Mouse (Mus musculus) hindbrain, postnatal 0 days (tissue): ENCODE data around the gene Gm42791. TPM values are rescaled to one million over a fixed set of nuclear protein-coding genes. Genes with fewer than 3 reads are reported as not detected.

ENCODE experiments used
- ATAC-seq: fragments of 200-750 bp; cut with Nextera tagmentation; 2 replicates; pipeline ENCODE4 v1.8.0; 2017; ENCODE audit warnings: mild to moderate bottlenecking, moderate TSS enrichment, moderate library complexity
- DNase-seq: peaks from one replicate; pipeline ENCODE4 v3.0.0-alpha.2; 2015; ENCODE audit warnings: low spot score
- H3K27ac ChIP-seq: fragments of 300-500 bp; sonication (generic); 2 replicates; pipeline ENCODE4 v1.5.1; 2014; ENCODE audit warnings: mild to moderate bottlenecking
- H3K27me3 ChIP-seq: fragments of 300-500 bp; sonication (generic); 2 replicates; pipeline ENCODE4 v1.6.1; 2014; ENCODE audit warnings: low read length, mixed read lengths; ENCODE audit not compliant: insufficient read depth
- H3K36me3 ChIP-seq: fragments of 300-500 bp; sonication (generic); 2 replicates; pipeline ENCODE4 v1.6.1; 2014; ENCODE audit warnings: low read length, mixed read lengths; ENCODE audit not compliant: insufficient read depth
- H3K4me1 ChIP-seq: fragments of 300-500 bp; sonication (generic); 2 replicates; pipeline ENCODE4 v1.6.1; 2014; ENCODE audit warnings: antibody characterized with exemption, low read length, mixed read lengths; ENCODE audit not compliant: insufficient read depth
- H3K4me2 ChIP-seq: fragments of 300-500 bp; sonication (generic); 2 replicates; pipeline ENCODE4 v1.6.1; 2014; ENCODE audit warnings: low read depth, mild to moderate bottlenecking, low read length, moderate library complexity, mixed read lengths
- H3K4me3 ChIP-seq: fragments of 300-500 bp; sonication (generic); 2 replicates; pipeline ENCODE4 v1.5.1; 2014; ENCODE audit warnings: low read length
- H3K9ac ChIP-seq: fragments of 300-500 bp; sonication (generic); replicated peaks from 2 replicates; pipeline ENCODE4 v1.6.1; 2014; ENCODE audit warnings: mild to moderate bottlenecking, low read length, moderate library complexity, mixed read lengths
- H3K9me3 ChIP-seq: fragments of 300-500 bp; sonication (generic); 2 replicates; pipeline ENCODE4 v1.6.1; 2016; ENCODE audit warnings: low read length, mixed read lengths
- CTCF ChIP-seq: IDR thresholded peaks from 2 replicates; pipeline ENCODE4 v1.5.1; 2016; ENCODE audit warnings: antibody characterized with exemption, control low read depth, low read depth
- WGBS: fragments of 180-500 bp; shearing (Covaris S2); extraction: QIAGEN DNeasy Blood & Tissue Kit; methylation state at CpG from one replicate; pipeline ENCODE4 v1.1.7; 2014; 5-methylcytosine and 5-hydroxymethylcytosine counted together
- polyA plus RNA-seq: library from polyadenylated mRNA; unstranded; fragments of >200 nt; fragmentation: Nextera tagmentation; extraction: Ambion mirVana; gene quantifications from 2 replicates; pipeline ENCODE4 v1.2.1, GENCODE M21; 2015
- total RNA-seq: library from RNA; depleted of rRNA; stranded (reverse); fragments of >200 nt; gene quantifications from 2 replicates; pipeline ENCODE4 v1.2.3, GENCODE M21; 2014; rRNA removed

Gm42791 gene
- total RNA-seq (not detected in 2 replicates), polyA plus RNA-seq (1.6 and 6.1 TPM in 2 replicates)

- ATAC-seq (peak; percentile 86), DNase-seq (peak; percentile 91)
- no peak for TF ChIP-seq CTCF
- Histone ChIP-seq H3K27me3 (no peaks in the 10 kb centered on the region), H3K4me2 (peak within 1 kb of the TSS; percentile 89), H3K9ac (peak within 1 kb of the TSS; percentile 58), H3K4me1 (peaks cover 7% of the 10 kb centered on the region; the same call in 1 of the 2 replicates), H3K27ac (peak within 1 kb of the TSS; percentile 90), H3K9me3 (no peaks in the 10 kb centered on the region), H3K36me3 (no peaks in the 10 kb centered on the region), H3K4me3 (peak within 1 kb of the TSS; percentile 50)
- WGBS = under 1% methylated on average over 33 of the region's 33 CpGs
Measured at GRCm38 (mm10) chr5:148994706-148995414, at the start of gene Gm42791. TSS of gene Gm42791 (minus strand) at chr5:148995147.

DNA sequence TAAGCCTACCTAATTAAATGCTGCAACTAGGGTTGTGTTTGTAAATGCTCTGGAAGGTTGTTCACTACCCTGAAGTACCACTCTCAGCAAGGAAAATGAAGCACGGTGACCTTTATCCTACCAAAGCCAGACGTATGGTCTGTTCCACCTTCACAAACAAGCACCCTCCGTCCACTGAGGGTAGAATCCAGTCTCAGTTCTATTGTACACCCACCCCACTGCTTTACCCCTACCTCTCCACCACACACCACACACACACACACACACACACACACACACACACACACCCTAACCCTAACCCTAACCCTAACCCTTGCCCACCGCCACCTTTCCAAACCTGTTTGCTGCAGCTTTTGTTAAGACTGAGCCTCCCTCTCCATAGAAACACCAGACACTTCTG is 49.1 kb upstream of the Gm42791 start:
- H3K9ac ChIP-seq = no peak overlapping the region
- no peak for TF ChIP-seq CTCF
- ATAC-seq (no peak), DNase-seq (no peak)
- 87% methylated on average over 4 of the region's 4 CpGs for WGBS
- H3K27ac ChIP-seq = no peak overlapping the region
- H3K27me3 ChIP-seq = no peaks in the 10 kb centered on the region
- no peaks in the 10 kb centered on the region; the same call in 1 of the 2 replicates for H3K36me3 ChIP-seq
- H3K4me2 ChIP-seq = no peak overlapping the region
- no peaks in the 10 kb centered on the region for H3K4me1 ChIP-seq
- H3K9me3 ChIP-seq = no peaks in the 10 kb centered on the region
- no peak overlapping the region for H3K4me3 ChIP-seq

- Histone ChIP-seq H3K27me3 (no peaks in the 10 kb centered on the region), H3K9me3 (no peaks in the 10 kb centered on the region), H3K4me1 (no peaks in the 10 kb centered on the region), H3K27ac (no peak overlapping the region), H3K4me2 (no peak overlapping the region), H3K9ac (no peak overlapping the region), H3K36me3 (no peaks in the 10 kb centered on the region; the same call in 1 of the 2 replicates), H3K4me3 (no peak overlapping the region)
- no peak for DNase-seq
- 64% methylated on average over 6 of the region's 6 CpGs for WGBS
- 0 out of 2 replicates have a peak, but pooled peaks have one; percentile 43 for ATAC-seq
- TF ChIP-seq CTCF = no peak
Measured at GRCm38 (mm10) chr5:149043240-149043639, 48.3 kb upstream of the Gm42791 start.

GRCm38 (mm10) chr5:149039825-149040224 is 44.9 kb upstream of the Gm42791 start:
- 93% methylated on average over 5 of the region's 5 CpGs for WGBS
- Histone ChIP-seq H3K27ac (no peak overlapping the region), H3K4me1 (no peaks in the 10 kb centered on the region), H3K4me3 (no peak overlapping the region), H3K36me3 (no peaks in the 10 kb centered on the region), H3K9ac (no peak overlapping the region), H3K9me3 (no peaks in the 10 kb centered on the region), H3K27me3 (no peaks in the 10 kb centered on the region), H3K4me2 (no peak overlapping the region)
- peak; percentile 55 for TF ChIP-seq CTCF
- DNase-seq = peak; percentile 46
- ATAC-seq = no peak

DNA sequence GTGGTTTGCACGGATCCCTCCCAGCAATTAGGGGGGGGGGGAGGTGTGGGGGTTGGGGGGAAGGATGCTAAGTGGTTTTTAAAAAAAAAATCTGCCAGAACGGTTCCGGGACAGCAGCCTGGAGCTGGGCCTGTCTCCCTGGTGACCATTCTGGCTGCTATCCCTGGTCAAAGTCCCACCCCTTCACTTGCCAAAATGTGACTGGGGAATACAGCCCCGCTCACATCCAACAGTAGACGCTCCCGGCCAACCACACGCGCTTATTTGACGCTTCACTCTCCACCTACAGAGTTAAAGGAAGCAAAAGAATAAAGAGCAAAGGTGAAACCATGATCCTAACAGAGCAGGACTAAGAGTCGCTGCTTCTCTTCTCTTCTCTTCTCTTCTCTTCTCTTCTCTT is 42.8 kb upstream of the Gm42791 start:
- no peak overlapping the region for H3K9ac ChIP-seq
- no peak overlapping the region for H3K4me3 ChIP-seq
- H3K27me3 ChIP-seq = no peaks in the 10 kb centered on the region
- H3K4me2 ChIP-seq = no peak overlapping the region
- H3K4me1 ChIP-seq = no peaks in the 10 kb centered on the region
- no peak overlapping the region for H3K27ac ChIP-seq
- DNase-seq (peak; percentile 78), ATAC-seq (peak; percentile 86; the same call in 1 of the 2 replicates)
- TF ChIP-seq CTCF = no peak
- no peaks in the 10 kb centered on the region for H3K9me3 ChIP-seq
- WGBS = 22% methylated on average over 10 of the region's 10 CpGs
- no peaks in the 10 kb centered on the region for H3K36me3 ChIP-seq

- peak; percentile 16; the same call in 1 of the 2 replicates for TF ChIP-seq CTCF
- no peaks in the 10 kb centered on the region for H3K36me3 ChIP-seq
- ATAC-seq (no peak), DNase-seq (no peak)
- no peaks in the 10 kb centered on the region for H3K4me1 ChIP-seq
- no peak overlapping the region for H3K9ac ChIP-seq
- no peak overlapping the region for H3K4me2 ChIP-seq
- WGBS = 89% methylated on average over 3 of the region's 3 CpGs
- H3K27me3 ChIP-seq = no peaks in the 10 kb centered on the region
- H3K4me3 ChIP-seq = no peak overlapping the region
- H3K9me3 ChIP-seq = no peaks in the 10 kb centered on the region
- no peak overlapping the region for H3K27ac ChIP-seq
Measured at GRCm38 (mm10) chr5:149036920-149037319, 42.0 kb upstream of the Gm42791 start.

- no peak for ATAC-seq
- no peak for DNase-seq
Measured at GRCm38 (mm10) chr5:149032438-149032837, 37.5 kb upstream of the Gm42791 start.

More at GRCm38 (mm10) chr5:149032438-149032837, 37.5 kb upstream of the Gm42791 start:
- Histone ChIP-seq H3K9ac (no peak overlapping the region), H3K4me1 (0 out of 2 replicates have a peak, but pooled peaks cover 5% of the 10 kb centered on the region), H3K4me3 (no peak overlapping the region), H3K27me3 (no peaks in the 10 kb centered on the region), H3K27ac (no peak overlapping the region), H3K36me3 (no peaks in the 10 kb centered on the region), H3K4me2 (no peak overlapping the region), H3K9me3 (no peaks in the 10 kb centered on the region)
- 98% methylated on average over 4 of the region's 4 CpGs for WGBS
- TF ChIP-seq CTCF = no peak
